Mouse (Mus musculus) erythroblast, embryonic 14.5 days (primary cell): ENCODE data around the gene Cnpy2. TPM values are rescaled to one million over a fixed set of nuclear protein-coding genes. Genes with fewer than 3 reads are reported as not detected.

Experiments
- H3K27me3 ChIP-seq: 2 replicates; pipeline ENCODE4 v1.6.1; 2012; ENCODE audit warnings: inconsistent platforms; ENCODE audit not compliant: control insufficient read depth
- H3K36me3 ChIP-seq: 2 replicates; pipeline ENCODE4 v1.6.1; 2012; ENCODE audit warnings: mild to moderate bottlenecking, inconsistent platforms; ENCODE audit not compliant: control insufficient read depth
- H3K4me1 ChIP-seq: 2 replicates; pipeline ENCODE4 v1.6.1; 2012; ENCODE audit warnings: inconsistent platforms; ENCODE audit not compliant: control insufficient read depth
- H3K4me3 ChIP-seq: replicated peaks from 2 replicates; pipeline ENCODE3; 2012; ENCODE audit warnings: moderate library complexity, mild to moderate bottlenecking, inconsistent platforms
- H3K9me3 ChIP-seq: 2 replicates; pipeline ENCODE4 v1.6.1; 2012; ENCODE audit warnings: low read length, inconsistent platforms, mixed read lengths; ENCODE audit not compliant: control insufficient read depth
- GATA1 ChIP-seq: IDR thresholded peaks from 2 replicates; pipeline ENCODE4 v1.6.1; 2012; ENCODE audit warnings: low read length, inconsistent platforms, mixed read lengths
- TAL1 ChIP-seq: IDR thresholded peaks from 3 replicates; pipeline ENCODE4 v1.6.1; 2012; ENCODE audit warnings: low read length, inconsistent platforms, mixed read lengths
- polyA plus RNA-seq: library from polyadenylated mRNA; stranded (reverse); fragments of >175 nt; gene quantifications from 2 replicates; pipeline ENCODE4 v1.2.3, GENCODE M21; 2012

Cnpy2 gene
- polyA plus RNA-seq, 1 experiment, result 3.2 TPM

- H3K4me3 ChIP-seq, result no peak overlapping the region
- H3K4me1 ChIP-seq, result no peaks in the 10 kb centered on the region
- H3K27me3 ChIP-seq, result no peaks in the 10 kb centered on the region
- H3K36me3 ChIP-seq, result peaks cover 13% of the 10 kb centered on the region
- TF ChIP-seq TAL1 (no peak), GATA1 (no peak)
- no peaks in the 10 kb centered on the region for H3K9me3 ChIP-seq
Measured at GRCm38 (mm10) chr10:128296370-128297090, 25.7 kb upstream of the Cnpy2 start.

DNA sequence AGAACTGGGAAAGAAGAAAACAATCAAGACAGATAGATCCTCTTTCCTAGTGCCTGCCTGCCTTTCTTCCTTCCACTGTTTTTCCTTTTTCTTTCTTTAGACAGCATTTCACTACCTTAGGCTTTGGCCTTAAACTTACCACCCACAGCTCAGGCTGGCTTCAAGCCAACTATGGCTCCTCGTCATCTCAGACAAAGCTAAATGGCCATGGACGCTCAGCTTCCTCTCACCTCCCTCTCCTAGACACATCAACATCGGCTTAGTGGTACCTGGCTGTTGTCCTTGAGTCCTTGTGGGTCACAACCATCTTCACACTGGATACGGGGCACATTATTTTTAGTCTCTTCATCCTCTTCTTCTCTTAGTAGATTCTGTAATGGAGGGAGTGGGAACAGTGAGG, 25.0 kb upstream of the Cnpy2 start:
- peaks cover 8% of the 10 kb centered on the region for H3K36me3 ChIP-seq
- H3K27me3 ChIP-seq, result no peaks in the 10 kb centered on the region
- H3K4me3 ChIP-seq, result no peak overlapping the region
- peaks cover 4% of the 10 kb centered on the region for H3K4me1 ChIP-seq
- no peaks in the 10 kb centered on the region for H3K9me3 ChIP-seq
- no peak for TF ChIP-seq TAL1
- no peak for TF ChIP-seq GATA1

DNA sequence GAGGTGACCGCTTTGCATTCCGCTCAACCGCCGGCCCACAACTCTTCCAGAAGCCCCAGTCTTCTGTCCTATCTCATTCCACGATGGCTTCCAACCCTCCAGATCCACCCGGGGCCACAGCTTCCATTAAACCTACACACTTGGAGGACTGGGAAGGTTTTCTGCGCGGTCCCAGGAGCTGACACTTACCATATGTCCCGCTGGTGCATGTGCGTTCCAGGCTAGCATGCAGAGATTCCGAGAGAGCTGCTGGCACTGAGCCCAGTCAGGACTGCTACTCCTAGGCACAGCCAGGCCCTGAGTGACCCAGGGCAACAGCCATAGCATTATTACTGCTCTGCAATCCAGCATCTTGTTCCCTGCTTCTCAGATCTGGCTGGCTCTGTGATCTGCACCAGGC, 24.6 kb upstream of the Cnpy2 start:
- Histone ChIP-seq H3K36me3 (peaks cover 4% of the 10 kb centered on the region), H3K4me1 (peaks cover 8% of the 10 kb centered on the region), H3K27me3 (no peaks in the 10 kb centered on the region), H3K4me3 (no peak overlapping the region), H3K9me3 (no peaks in the 10 kb centered on the region)
- TF ChIP-seq GATA1 (no peak), TAL1 (no peak)

DNA sequence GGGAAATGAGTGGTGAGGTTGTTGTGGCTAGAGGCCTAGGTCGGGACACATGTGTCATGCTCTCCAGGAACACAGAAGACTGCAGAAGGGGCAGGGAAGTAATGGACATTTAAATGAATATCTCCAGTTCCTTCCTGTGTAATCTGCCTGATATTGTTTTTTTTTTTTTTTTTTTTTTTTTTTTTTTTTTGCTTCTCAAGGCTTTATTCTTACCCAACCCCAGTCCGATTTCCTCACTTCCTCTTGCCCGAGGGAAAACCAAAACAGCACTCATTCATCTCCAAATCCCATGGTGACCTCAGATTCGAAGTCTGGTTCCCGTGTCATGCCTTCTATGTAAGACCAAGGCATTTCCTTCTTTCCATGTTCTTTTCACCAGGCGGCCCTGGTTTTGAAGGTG, 24.0 kb upstream of the Cnpy2 start:
- Histone ChIP-seq H3K9me3 (no peaks in the 10 kb centered on the region), H3K36me3 (no peaks in the 10 kb centered on the region), H3K27me3 (no peaks in the 10 kb centered on the region), H3K4me3 (no peak overlapping the region), H3K4me1 (peaks cover 10% of the 10 kb centered on the region)
- TF ChIP-seq TAL1, result no peak; the same call in 2 of the 3 replicates
- no peak for TF ChIP-seq GATA1

- H3K27me3 ChIP-seq, result no peaks in the 10 kb centered on the region
- H3K36me3 ChIP-seq, result no peaks in the 10 kb centered on the region
- TF ChIP-seq GATA1 (no peak), TAL1 (no peak)
Measured at GRCm38 (mm10) chr10:128298702-128299171, 23.5 kb upstream of the Cnpy2 start, which contains the start of gene Il23a. Gene Il23a, minus strand, starts transcription at chr10:128298752.

DNA sequence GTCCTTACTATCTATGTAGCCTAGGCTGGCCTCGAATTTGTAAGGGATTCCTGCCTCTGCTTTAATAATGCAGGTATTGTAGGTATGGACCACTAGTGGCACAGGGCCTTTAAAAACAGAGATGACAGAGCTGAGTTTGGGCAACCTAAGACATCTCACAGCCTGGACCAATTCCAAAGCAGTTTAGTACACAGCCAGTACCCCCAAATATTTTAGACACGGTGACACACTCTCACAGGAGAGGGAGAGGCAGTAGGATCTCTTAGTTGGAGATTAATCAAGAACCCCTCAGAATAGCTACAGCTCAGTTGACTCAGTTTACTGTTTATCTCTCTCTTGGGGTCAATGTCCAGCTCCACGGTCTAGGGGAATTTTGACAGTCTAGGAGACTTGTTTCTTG, 19.9 kb upstream of the Cnpy2 start:
- TF ChIP-seq GATA1, result no peak
- TF ChIP-seq TAL1, result no peak
- peaks cover 32% of the 10 kb centered on the region for H3K4me1 ChIP-seq
- H3K27me3 ChIP-seq, result no peaks in the 10 kb centered on the region
- H3K4me3 ChIP-seq, result peak overlapping the region; percentile 80
- H3K36me3 ChIP-seq, result peaks cover 29% of the 10 kb centered on the region
- H3K9me3 ChIP-seq, result no peaks in the 10 kb centered on the region

More at GRCm38 (mm10) chr10:128298702-128299171, 23.5 kb upstream of the Cnpy2 start, which contains the start of gene Il23a:
- no peaks in the 10 kb centered on the region for H3K9me3 ChIP-seq
- H3K4me1 ChIP-seq, result peaks cover 11% of the 10 kb centered on the region
- H3K4me3 ChIP-seq, result no peak within 1 kb of the TSS

- H3K9me3 ChIP-seq, result no peaks in the 10 kb centered on the region
Measured at GRCm38 (mm10) chr10:128302785-128303125, 19.5 kb upstream of the Cnpy2 start.

DNA sequence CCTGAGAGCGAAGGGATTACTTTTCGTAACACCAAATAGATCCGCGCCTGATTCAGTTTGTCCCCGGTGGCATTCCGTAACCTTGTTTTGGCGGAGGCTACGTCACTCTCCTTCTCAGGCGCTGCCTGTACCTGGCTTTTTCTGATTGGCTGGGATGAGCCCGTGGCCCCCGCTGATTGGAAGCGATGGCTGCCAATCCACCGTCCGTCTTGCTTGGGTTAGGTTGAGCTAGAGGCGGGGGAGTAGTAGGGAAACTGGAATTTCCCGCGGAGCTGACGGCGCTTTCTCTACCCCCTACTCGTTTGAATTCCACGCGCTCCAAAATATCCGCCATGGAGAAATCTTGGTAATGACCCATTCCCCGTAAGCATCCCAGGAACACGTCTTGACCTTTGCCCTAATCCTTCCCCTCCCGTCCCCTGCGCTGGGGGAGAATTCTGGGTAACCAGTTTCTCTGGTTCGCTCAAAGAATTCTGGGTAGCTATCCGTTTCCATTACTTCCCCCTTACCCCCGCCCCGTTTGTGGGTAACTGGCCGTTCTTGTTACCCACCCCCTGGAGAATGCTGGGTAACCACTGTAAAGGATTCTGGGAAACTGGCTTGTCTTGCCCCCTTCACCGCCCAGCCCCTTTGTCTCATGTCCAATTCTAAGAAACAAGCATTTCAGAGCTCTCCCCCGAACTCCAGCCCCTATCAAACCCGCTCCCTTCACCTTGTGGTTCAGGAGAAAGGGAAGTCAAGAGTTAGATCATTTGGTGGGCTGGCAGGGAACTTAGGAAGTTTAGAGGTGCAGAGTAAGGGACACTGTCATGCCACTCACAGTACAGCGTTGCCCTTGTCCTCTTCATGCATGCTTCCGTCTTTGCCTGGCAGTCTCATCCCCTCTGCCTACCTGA, 18.9 kb upstream of the Cnpy2 start, which contains the start of gene Pan2:
TSS of gene Pan2 (plus strand) at position 210 of the 896 bp plus-strand sequence.
- TF ChIP-seq TAL1 (no peak), GATA1 (no peak)
- Histone ChIP-seq H3K4me3 (peak within 1 kb of the TSS; percentile 80), H3K9me3 (no peaks in the 10 kb centered on the region), H3K27me3 (no peaks in the 10 kb centered on the region), H3K4me1 (peaks cover 32% of the 10 kb centered on the region), H3K36me3 (peaks cover 37% of the 10 kb centered on the region)

More at GRCm38 (mm10) chr10:128302785-128303125, 19.5 kb upstream of the Cnpy2 start:
- Histone ChIP-seq H3K4me3 (peak overlapping the region; percentile 80), H3K27me3 (no peaks in the 10 kb centered on the region), H3K36me3 (peaks cover 31% of the 10 kb centered on the region), H3K4me1 (peaks cover 32% of the 10 kb centered on the region)
- TF ChIP-seq GATA1 (no peak), TAL1 (no peak)

DNA sequence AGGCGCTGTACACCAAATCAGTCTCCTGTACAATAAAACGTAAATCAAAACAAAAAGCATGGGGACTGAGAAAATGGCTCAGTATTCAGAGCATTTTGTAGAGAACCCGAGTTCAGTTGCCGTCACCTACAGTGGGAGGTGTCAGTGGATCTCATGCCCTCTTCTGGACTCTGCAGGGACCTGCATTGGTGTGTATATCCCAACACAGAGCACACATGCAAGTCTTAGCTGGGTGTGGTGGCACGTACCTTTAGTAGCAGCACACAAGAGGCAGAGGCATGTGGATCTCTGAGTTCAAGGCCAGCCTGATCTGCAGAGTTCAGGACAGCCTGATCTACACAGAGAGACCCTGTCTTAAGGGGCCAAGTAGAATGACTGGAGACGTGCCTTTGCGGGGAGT, 12.6 kb upstream of the Cnpy2 start:
- Histone ChIP-seq H3K36me3 (peaks cover 93% of the 10 kb centered on the region), H3K4me3 (no peak overlapping the region), H3K27me3 (no peaks in the 10 kb centered on the region), H3K4me1 (peaks cover 12% of the 10 kb centered on the region), H3K9me3 (no peaks in the 10 kb centered on the region)
- TF ChIP-seq TAL1, result no peak
- TF ChIP-seq GATA1, result no peak
